Mouse (Mus musculus) cerebellum, postnatal 36 days (tissue): ENCODE data around the gene Fam151b.

Experiments used
- DNase-seq, 2 experiments: peaks; one replicate each; pipeline ENCODE4 v3.0.0; 2021 to 2022; ENCODE audit warnings: mixed read lengths in 2 of 2

The Fam151b gene

DNA sequence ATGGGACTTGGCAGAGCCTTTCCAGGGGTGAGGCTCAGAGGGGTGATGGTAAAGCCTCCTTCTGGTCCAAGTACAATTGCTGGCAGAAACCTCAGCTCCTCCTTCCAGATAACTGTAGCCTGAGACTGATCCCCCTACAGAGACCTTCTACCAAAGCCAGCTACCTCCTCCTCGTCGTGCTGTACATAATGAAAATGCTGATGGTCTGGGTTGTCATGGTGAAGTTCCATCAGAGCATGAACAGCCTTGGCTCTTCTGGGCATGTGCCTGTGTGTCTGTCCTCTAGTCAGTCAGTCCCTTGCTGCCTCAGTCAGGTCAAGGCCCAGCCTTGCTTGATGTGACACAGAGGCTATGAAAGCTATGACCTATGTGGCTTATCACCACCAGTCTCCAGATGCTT is 73.3 kb downstream of the Fam151b start:
- DNase-seq: no peak

- no peak for DNase-seq
These were observed 80.3 kb downstream of the Fam151b start for GRCm38 (mm10) chr13:92403496-92403895.

DNA sequence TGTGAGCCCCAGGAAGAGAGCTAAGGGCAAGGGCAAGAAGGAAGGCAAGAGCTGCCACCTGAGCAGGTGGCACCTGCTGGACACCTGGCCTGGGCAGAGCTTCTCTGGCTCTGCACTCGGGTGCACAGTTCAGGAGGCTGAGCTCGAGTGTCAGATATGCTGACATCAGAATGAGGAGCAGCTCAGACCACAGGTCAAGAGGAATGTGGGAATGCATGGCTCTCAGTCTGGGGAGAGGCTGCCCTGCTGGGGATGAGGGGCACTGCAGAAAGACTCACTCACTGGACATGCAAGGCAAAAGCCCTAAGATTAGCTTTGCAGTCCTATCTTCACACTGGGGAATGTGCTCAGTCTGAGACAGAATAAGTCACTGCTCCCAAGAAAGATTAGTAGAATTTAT is 81.8 kb downstream of the Fam151b start:
- no peak for DNase-seq
